In genomic region chr3:118425748-118426147, GRCm38 (mm10) we compare ENCODE assay signal across 8 mouse cellular contexts.
DNase-seq lines count a peak whose midpoint lies in the region; ATAC-seq and TF ChIP-seq lines count a peak whose summit lies in the region.

No protein-coding gene starts in this region.

- H3K27me3 ChIP-seq in heart, postnatal 0 days (ENCODE audit: control insufficient read depth, insufficient read depth, low read length): peaks cover 11% of the 10 kb centered on the region
- H3K27me3 ChIP-seq in heart, adult 2 months (ENCODE audit: control insufficient read depth, insufficient read depth, low read length): peaks cover 6% of the 10 kb centered on the region
- H3K27me3 ChIP-seq in forebrain, embryonic 11.5 days (ENCODE audit: control insufficient read depth, insufficient read depth, low read length): no peaks in the 10 kb centered on the region
- H3K27me3 ChIP-seq in limb, embryonic 15.5 days: peaks cover 12% of the 10 kb centered on the region

- H3K79me2 ChIP-seq in heart, adult 2 months (replicated peaks; ENCODE audit: control insufficient read depth, insufficient read depth, low read length): no peaks in the 10 kb centered on the region

- no peak for ATAC-seq in heart, postnatal 0 days (ENCODE audit: insufficient read depth, low read depth)
- peak; percentile 68 for ATAC-seq in forebrain, embryonic 11.5 days (replicated peaks; ENCODE audit: low FRiP score)
- no peak for ATAC-seq in limb, embryonic 15.5 days (ENCODE audit: insufficient number of reproducible peaks, low FRiP score, low TSS enrichment, low read depth)

- H3K9me3 ChIP-seq in heart, postnatal 0 days (replicated peaks; ENCODE audit: control insufficient read depth, low read length): no peaks in the 10 kb centered on the region
- no peaks in the 10 kb centered on the region for H3K9me3 ChIP-seq in forebrain, embryonic 11.5 days (ENCODE audit: control insufficient read depth, low read length)
- no peaks in the 10 kb centered on the region for H3K9me3 ChIP-seq in limb, embryonic 15.5 days

- WGBS in heart, postnatal 0 days: 4% methylated on average over 19 of the region's 19 CpGs
- 3% methylated on average over 19 of the region's 19 CpGs for WGBS in heart, adult 2 months
- WGBS in forebrain, embryonic 11.5 days: 4% methylated on average over 19 of the region's 19 CpGs
- WGBS in limb, embryonic 15.5 days: 2% methylated on average over 19 of the region's 19 CpGs

- H3K27ac ChIP-seq in heart, postnatal 0 days (ENCODE audit: low read depth): no peak overlapping the region
- H3K27ac ChIP-seq in heart, adult 2 months: no peak overlapping the region
- H3K27ac ChIP-seq in forebrain, embryonic 11.5 days (ENCODE audit: low read depth, low read length): no peak overlapping the region
- no peak overlapping the region for H3K27ac ChIP-seq in limb, embryonic 15.5 days

- TF ChIP-seq POLR2A in heart, adult 2 months (IDR thresholded peaks at IDR 0.05; ENCODE audit: insufficient read depth, low read depth, low read length): no peak

- intact Hi-C loops in heart, adult 2 months (cut with DNase I): no loop called here

- peaks cover 9% of the 10 kb centered on the region for H3K4me1 ChIP-seq in heart, postnatal 0 days (ENCODE audit: control insufficient read depth, insufficient read depth)
- H3K4me1 ChIP-seq in heart, adult 2 months (ENCODE audit: control insufficient read depth, insufficient read depth, low read length): no peaks in the 10 kb centered on the region
- H3K4me1 ChIP-seq in forebrain, embryonic 11.5 days (replicated peaks; ENCODE audit: control insufficient read depth, insufficient read depth, low read length): no peaks in the 10 kb centered on the region; the same call in 1 of the 2 replicates
- H3K4me1 ChIP-seq in limb, embryonic 15.5 days: peaks cover 13% of the 10 kb centered on the region

- no peak for TF ChIP-seq EP300 in heart, postnatal 0 days (IDR thresholded peaks at IDR 0.05; ENCODE audit: low read depth)
- no peak for TF ChIP-seq EP300 in heart, adult 2 months (IDR thresholded peaks at IDR 0.05; ENCODE audit: insufficient read depth, low read depth, low read length)

- H3K4me3 ChIP-seq in heart, postnatal 0 days (ENCODE audit: low read depth, low read length): peak overlapping the region; percentile 36
- H3K4me3 ChIP-seq in heart, adult 2 months: no peak overlapping the region
- peak overlapping the region; percentile 22 for H3K4me3 ChIP-seq in forebrain, embryonic 11.5 days (ENCODE audit: low read depth, low read length)
- peak overlapping the region; percentile 28 for H3K4me3 ChIP-seq in limb, embryonic 15.5 days

- DNase-seq in heart, postnatal 0 days (ENCODE audit: low spot score): no peak
- no peak for DNase-seq in heart, adult 2 months
- DNase-seq in Muller cell, postnatal 12 days (ENCODE audit: inconsistent ontology term): peak; percentile 17
- peak; percentile 83 for DNase-seq in forebrain, embryonic 11.5 days (ENCODE audit: low spot score)
- peak; percentile 65 for DNase-seq in retina, postnatal 1 day
- DNase-seq in thymus, postnatal 25 days: no peak
- DNase-seq in spleen, postnatal 4 days (ENCODE audit: low spot score in 2 of 2): no peak

- H3K4me2 ChIP-seq in heart, postnatal 0 days (ENCODE audit: low read depth, low read length): peak overlapping the region; percentile 61
- H3K4me2 ChIP-seq in forebrain, embryonic 11.5 days (ENCODE audit: low read depth, low read length, severe bottlenecking): peak overlapping the region; percentile 53
- H3K4me2 ChIP-seq in limb, embryonic 15.5 days: peak overlapping the region; percentile 50

- no peak overlapping the region for H3K9ac ChIP-seq in heart, postnatal 0 days (replicated peaks; ENCODE audit: low read depth, low read length)
- H3K9ac ChIP-seq in heart, adult 2 months (ENCODE audit: low read depth, low read length): no peak overlapping the region
- H3K9ac ChIP-seq in forebrain, embryonic 11.5 days (ENCODE audit: low read length): peak overlapping the region; percentile 4; the same call in 1 of the 2 replicates
- H3K9ac ChIP-seq in limb, embryonic 15.5 days: no peak overlapping the region

- TF ChIP-seq CTCF in heart, postnatal 0 days (IDR thresholded peaks at IDR 0.05; ENCODE audit: low read depth): peak; percentile 25; the same call in 1 of the 2 replicates
- TF ChIP-seq CTCF in heart, adult 2 months (IDR thresholded peaks at IDR 0.05): no peak

- no peaks in the 10 kb centered on the region for H3K36me3 ChIP-seq in heart, postnatal 0 days (replicated peaks; ENCODE audit: control insufficient read depth, insufficient read depth, low read length)
- no peaks in the 10 kb centered on the region for H3K36me3 ChIP-seq in heart, adult 2 months (ENCODE audit: control insufficient read depth, insufficient read depth, low read length)
- H3K36me3 ChIP-seq in forebrain, embryonic 11.5 days (ENCODE audit: control insufficient read depth, insufficient read depth, low read length): no peaks in the 10 kb centered on the region
- no peaks in the 10 kb centered on the region for H3K36me3 ChIP-seq in limb, embryonic 15.5 days

Comparison
In these comparisons a context has a peak if more than half of its experiments do, and no peak if none do; other contexts are left out.
1. DNase-seq: peak in Muller cell, postnatal 12 days (single experiment), forebrain, embryonic 11.5 days (single experiment) and retina, postnatal 1 day (single experiment); none in heart, postnatal 0 days (single experiment), heart, adult 2 months (0 of 2), thymus, postnatal 25 days (single experiment) and spleen, postnatal 4 days (0 of 2).
2. Peak in every context shown above with its lines, with median percentiles within 50 percentile points of each other: H3K4me2 ChIP-seq.